Mouse (Mus musculus) midbrain, postnatal 0 days (tissue): Measurements from ENCODE around the gene Gdap2. TPM values are rescaled to one million over a fixed set of nuclear protein-coding genes. Genes with fewer than 3 reads are reported as not detected.

Source experiments
- ATAC-seq: fragments of 200-750 bp; cut with Nextera tagmentation; 2 replicates; pipeline ENCODE4 v1.8.0; 2017; ENCODE audit warnings: moderate number of reproducible peaks, mild to moderate bottlenecking, moderate TSS enrichment, moderate library complexity; ENCODE audit not compliant: low FRiP score
- DNase-seq: peaks from one replicate; pipeline ENCODE4 v3.0.0-alpha.2; 2015; ENCODE audit warnings: low spot score
- H3K27ac ChIP-seq: fragments of 300-500 bp; sonication (generic); 2 replicates; pipeline ENCODE4 v1.5.1; 2014; ENCODE audit warnings: low read depth, mild to moderate bottlenecking, low read length, mixed read lengths
- H3K27me3 ChIP-seq: fragments of 300-500 bp; sonication (generic); 2 replicates; pipeline ENCODE4 v1.6.1; 2014; ENCODE audit warnings: low read length, control low read depth, mixed read lengths; ENCODE audit not compliant: insufficient read depth
- H3K36me3 ChIP-seq: fragments of 300-500 bp; sonication (generic); 2 replicates; pipeline ENCODE4 v1.6.1; 2014; ENCODE audit warnings: low read length, control low read depth, mixed read lengths; ENCODE audit not compliant: insufficient read depth
- H3K4me1 ChIP-seq: fragments of 300-500 bp; sonication (generic); 2 replicates; pipeline ENCODE4 v1.6.1; 2014; ENCODE audit warnings: mild to moderate bottlenecking, control low read depth, antibody characterized with exemption, low read length, mixed read lengths; ENCODE audit not compliant: insufficient read depth
- H3K4me2 ChIP-seq: fragments of 300-500 bp; sonication (generic); 2 replicates; pipeline ENCODE4 v1.6.1; 2014; ENCODE audit warnings: low read depth, mild to moderate bottlenecking, low read length, mixed read lengths; ENCODE audit not compliant: poor library complexity, severe bottlenecking
- H3K4me3 ChIP-seq: fragments of 300-500 bp; sonication (generic); 2 replicates; pipeline ENCODE4 v1.5.1; 2014; ENCODE audit warnings: low read depth, mild to moderate bottlenecking, low read length, moderate library complexity
- H3K9ac ChIP-seq: fragments of 300-500 bp; sonication (generic); replicated peaks from 2 replicates; pipeline ENCODE4 v1.6.1; 2014; ENCODE audit warnings: mild to moderate bottlenecking, low read length, moderate library complexity, mixed read lengths; ENCODE audit not compliant: poor library complexity, severe bottlenecking
- H3K9me3 ChIP-seq: fragments of 300-500 bp; sonication (generic); 2 replicates; pipeline ENCODE4 v1.6.1; 2016; ENCODE audit warnings: low read length, control low read depth
- CTCF ChIP-seq: IDR thresholded peaks from 2 replicates; pipeline ENCODE4 v1.5.1; 2016; ENCODE audit warnings: antibody characterized with exemption, mild to moderate bottlenecking
- WGBS: fragments of 180-500 bp; shearing (Covaris S2); extraction: QIAGEN DNeasy Blood & Tissue Kit; methylation state at CpG from one replicate; pipeline ENCODE4 v1.1.7; 2014; 5-methylcytosine and 5-hydroxymethylcytosine counted together
- polyA plus RNA-seq: library from polyadenylated mRNA; unstranded; fragments of >200 nt; fragmentation: Nextera tagmentation; extraction: Ambion mirVana; gene quantifications from 2 replicates; pipeline ENCODE4 v1.2.1, GENCODE M21; 2015
- total RNA-seq: library from RNA; depleted of rRNA; stranded (reverse); fragments of >200 nt; gene quantifications from 2 replicates; pipeline ENCODE4 v1.2.3, GENCODE M21; 2014

Gene Gdap2
- total and polyA plus RNA-seq, 2 experiments from 2014 or later = 21.6 to 47.3 TPM

- DNase-seq (no peak), ATAC-seq (no peak)
- H3K36me3 ChIP-seq = peaks cover 27% of the 10 kb centered on the region
- no peak for TF ChIP-seq CTCF
- no peaks in the 10 kb centered on the region for H3K4me1 ChIP-seq
- H3K9ac ChIP-seq = no peak overlapping the region
- no peak overlapping the region for H3K27ac ChIP-seq
- no peak overlapping the region for H3K4me3 ChIP-seq
- no peaks in the 10 kb centered on the region for H3K9me3 ChIP-seq
- no peaks in the 10 kb centered on the region for H3K27me3 ChIP-seq
- WGBS = 80% methylated on average over 11 of the region's 11 CpGs
- no peak overlapping the region for H3K4me2 ChIP-seq
Observed at GRCm38 (mm10) chr3:100189861-100190260, 27.7 kb downstream of the Gdap2 start.

DNA sequence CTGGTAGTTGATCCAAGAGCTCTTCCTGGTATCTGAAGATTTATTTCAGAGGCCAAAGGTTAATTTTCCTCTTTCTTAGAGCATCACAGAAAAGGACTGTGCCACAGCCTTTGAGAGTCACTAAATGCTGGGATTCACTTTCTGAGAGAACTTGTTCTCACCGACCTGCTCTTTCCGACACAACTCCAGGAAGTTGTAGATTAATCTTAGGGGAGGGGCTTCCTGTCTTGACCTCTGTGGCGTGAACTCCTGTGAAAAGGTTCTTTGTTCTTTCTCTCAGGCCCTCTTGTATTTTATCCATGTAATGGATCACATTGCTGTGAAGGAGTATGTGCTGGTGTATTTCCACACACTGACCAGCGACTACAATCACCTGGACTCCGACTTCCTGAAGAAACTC, 32.0 kb downstream of the Gdap2 start:
- no peak for DNase-seq
- Histone ChIP-seq H3K9ac (no peak overlapping the region), H3K36me3 (peaks cover 34% of the 10 kb centered on the region), H3K4me3 (no peak overlapping the region), H3K27ac (no peak overlapping the region), H3K4me1 (no peaks in the 10 kb centered on the region), H3K9me3 (no peaks in the 10 kb centered on the region), H3K4me2 (no peak overlapping the region), H3K27me3 (no peaks in the 10 kb centered on the region)
- ATAC-seq = no peak
- no peak for TF ChIP-seq CTCF
- 77% methylated on average over 5 of the region's 5 CpGs for WGBS

DNA sequence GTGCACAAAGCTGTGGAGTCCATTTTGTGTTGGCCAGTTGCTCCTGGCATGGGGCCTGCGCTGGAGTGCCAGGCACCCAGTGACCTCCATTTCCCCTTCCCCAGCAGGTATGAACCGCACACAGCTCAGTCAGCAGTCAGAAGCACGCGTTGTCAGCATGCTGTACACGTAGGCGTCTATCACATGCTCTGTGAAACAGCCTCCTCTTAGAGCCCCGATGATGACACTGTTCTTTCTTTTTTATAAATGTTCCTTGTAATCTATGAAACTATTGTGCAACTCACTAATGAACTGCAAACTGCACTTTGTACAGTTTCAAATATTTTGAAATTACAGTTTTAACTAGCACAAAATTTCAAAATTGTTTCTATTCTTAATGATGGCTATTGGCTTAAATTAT, 39.4 kb downstream of the Gdap2 start:
- Histone ChIP-seq H3K4me1 (no peaks in the 10 kb centered on the region), H3K27ac (no peak overlapping the region), H3K4me3 (no peak overlapping the region), H3K4me2 (no peak overlapping the region), H3K9ac (no peak overlapping the region), H3K27me3 (no peaks in the 10 kb centered on the region), H3K9me3 (no peaks in the 10 kb centered on the region), H3K36me3 (peaks cover 43% of the 10 kb centered on the region)
- DNase-seq (no peak), ATAC-seq (no peak)
- TF ChIP-seq CTCF = no peak
- 93% methylated on average over 7 of the region's 7 CpGs for WGBS

GRCm38 (mm10) chr3:100206973-100207372, 44.8 kb downstream of the Gdap2 start:
- TF ChIP-seq CTCF = no peak
- Histone ChIP-seq H3K4me3 (no peak overlapping the region), H3K4me1 (no peaks in the 10 kb centered on the region), H3K27me3 (no peaks in the 10 kb centered on the region), H3K9me3 (no peaks in the 10 kb centered on the region), H3K36me3 (peaks cover 23% of the 10 kb centered on the region), H3K9ac (no peak overlapping the region), H3K27ac (no peak overlapping the region), H3K4me2 (no peak overlapping the region)
- DNase-seq (no peak), ATAC-seq (no peak)
- WGBS = 67% methylated on average over 1 of the region's 1 CpGs

DNA sequence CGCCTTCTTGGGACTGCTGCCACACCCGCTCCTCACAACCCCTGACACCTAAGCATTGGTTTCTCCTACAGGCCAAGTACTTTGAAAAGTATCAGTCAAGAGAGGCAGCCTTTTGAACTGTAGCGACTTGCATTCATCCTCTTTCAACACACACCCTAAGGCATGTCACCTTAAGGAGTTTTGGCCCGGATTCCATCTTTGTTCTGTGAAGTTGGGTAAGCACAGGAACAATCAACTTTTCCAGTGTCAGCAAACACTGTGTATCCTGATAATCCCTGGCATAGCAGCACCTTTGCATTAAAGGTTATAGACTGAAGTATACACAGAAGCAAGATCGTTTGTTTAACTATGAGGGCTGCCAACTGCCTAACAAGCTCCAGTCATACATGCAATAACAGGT, 53.3 kb downstream of the Gdap2 start:
- TF ChIP-seq CTCF = no peak
- no peak overlapping the region for H3K27ac ChIP-seq
- no peak overlapping the region for H3K4me3 ChIP-seq
- DNase-seq (no peak), ATAC-seq (no peak)
- no peaks in the 10 kb centered on the region for H3K27me3 ChIP-seq
- WGBS = 88% methylated on average over 5 of the region's 5 CpGs
- H3K36me3 ChIP-seq = no peaks in the 10 kb centered on the region
- no peaks in the 10 kb centered on the region for H3K4me1 ChIP-seq
- H3K9ac ChIP-seq = no peak overlapping the region
- no peaks in the 10 kb centered on the region for H3K9me3 ChIP-seq
- H3K4me2 ChIP-seq = no peak overlapping the region

DNA sequence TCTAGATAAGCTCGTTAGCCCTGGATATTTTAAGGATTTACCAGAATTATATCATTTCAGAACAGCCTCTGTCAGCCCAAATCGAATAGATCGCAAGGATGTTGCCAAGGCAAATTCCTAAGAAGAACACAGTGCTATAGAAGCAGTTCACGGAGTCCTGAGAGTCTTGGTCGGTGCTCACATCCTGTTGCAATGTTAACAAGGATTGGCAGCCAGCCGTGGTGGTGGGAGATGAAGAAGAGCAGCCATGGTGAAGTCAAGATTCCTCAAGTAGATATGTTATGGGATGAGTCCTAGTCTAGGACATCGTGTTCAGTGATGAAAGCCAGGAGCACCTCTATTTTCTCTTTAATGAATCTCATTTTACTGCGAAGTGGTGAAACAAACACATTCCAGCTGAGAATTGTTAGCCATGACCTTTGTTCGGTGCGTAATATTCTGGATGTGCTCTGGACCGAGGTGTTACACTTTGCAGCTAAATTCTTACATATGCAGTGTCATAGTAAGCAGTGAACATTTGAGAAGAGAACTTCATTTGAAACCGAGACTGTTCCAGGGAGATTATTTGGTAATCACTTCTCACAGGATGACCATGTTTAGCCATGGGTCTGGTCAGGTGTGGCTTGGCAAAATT, 63.3 kb downstream of the Gdap2 start:
- Histone ChIP-seq H3K4me1 (no peaks in the 10 kb centered on the region), H3K9me3 (no peaks in the 10 kb centered on the region), H3K36me3 (no peaks in the 10 kb centered on the region), H3K27ac (no peak overlapping the region), H3K9ac (no peak overlapping the region), H3K4me2 (no peak overlapping the region), H3K27me3 (no peaks in the 10 kb centered on the region), H3K4me3 (no peak overlapping the region)
- ATAC-seq = no peak
- 89% methylated on average over 12 of the region's 12 CpGs for WGBS
- DNase-seq = no peak
- TF ChIP-seq CTCF = no peak
